Mouse (Mus musculus) limb, embryonic 15.5 days (tissue): ENCODE measurements around the gene Gucy1a1. TPM values are rescaled to one million over a fixed set of nuclear protein-coding genes. Genes with fewer than 3 reads are reported as not detected.

Source experiments
- ATAC-seq: fragments of 200-750 bp; cut with Nextera tagmentation; 2 replicates; pipeline ENCODE4 v1.8.0; 2017; ENCODE audit warnings: low read depth, moderate TSS enrichment; ENCODE audit not compliant: insufficient number of reproducible peaks, low FRiP score, low TSS enrichment
- H3K27ac ChIP-seq: fragments of 300-500 bp; sonication (generic); 2 replicates; pipeline ENCODE4 v1.5.1; 2015; ENCODE audit warnings: moderate library complexity, mild to moderate bottlenecking, inconsistent platforms
- H3K27me3 ChIP-seq: fragments of 300-500 bp; sonication (generic); 2 replicates; pipeline ENCODE4 v1.6.1; 2015; ENCODE audit warnings: inconsistent platforms
- H3K36me3 ChIP-seq: fragments of 300-500 bp; sonication (generic); 2 replicates; pipeline ENCODE4 v1.6.1; 2015; ENCODE audit warnings: inconsistent platforms
- H3K4me1 ChIP-seq: fragments of 300-500 bp; sonication (generic); 2 replicates; pipeline ENCODE4 v1.6.1; 2015; ENCODE audit warnings: inconsistent platforms
- H3K4me2 ChIP-seq: fragments of 300-500 bp; sonication (generic); 2 replicates; pipeline ENCODE4 v1.6.1; 2015; ENCODE audit warnings: mild to moderate bottlenecking, inconsistent platforms
- H3K4me3 ChIP-seq: fragments of 300-500 bp; sonication (generic); 2 replicates; pipeline ENCODE4 v1.5.1; 2015; ENCODE audit warnings: mild to moderate bottlenecking, inconsistent platforms
- H3K9ac ChIP-seq: fragments of 300-500 bp; sonication (generic); 2 replicates; pipeline ENCODE4 v1.6.1; 2015; ENCODE audit warnings: inconsistent platforms
- H3K9me3 ChIP-seq: fragments of 300-500 bp; sonication (generic); 2 replicates; pipeline ENCODE4 v1.6.1; 2016; ENCODE audit warnings: inconsistent platforms
- WGBS: fragments of 180-500 bp; shearing (Covaris S2); methylation state at CpG from one replicate; pipeline ENCODE4 v1.1.7; 2015; 5-methylcytosine and 5-hydroxymethylcytosine counted together
- microRNA-seq: library from miRNA; unstranded; fragments of <30 nt; microRNA quantifications from one replicate; pipeline ENCODE4, GENCODE M21; 2016
- polyA plus RNA-seq: library from polyadenylated mRNA; unstranded; fragments of >200 nt; fragmentation: Nextera tagmentation; extraction: Ambion mirVana; gene quantifications from 2 replicates; pipeline ENCODE4 v1.2.1, GENCODE M21; 2015

The Gucy1a1 gene
- polyA plus RNA-seq, 1 experiment from 2014 or later, result 14.1 TPM

DNA sequence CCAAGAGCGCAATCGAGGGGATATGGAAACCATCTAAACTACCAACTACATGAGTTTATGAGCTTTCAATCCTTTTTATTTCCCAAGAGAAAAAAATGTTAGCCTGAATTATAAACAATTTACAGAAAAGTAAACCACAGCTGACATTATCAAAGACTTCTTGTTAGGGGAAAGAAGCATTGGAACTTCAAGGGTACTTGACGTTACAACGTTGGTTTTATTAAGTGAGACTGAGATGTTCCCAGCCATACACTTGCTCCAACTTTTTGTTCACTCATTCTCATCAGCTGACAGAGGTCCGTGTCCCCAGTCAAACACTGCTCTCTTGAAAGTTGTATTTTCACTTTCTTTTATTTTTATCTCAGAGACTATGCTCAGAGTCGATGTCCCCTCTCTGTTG, 101.9 kb downstream of the Gucy1a1 start:
- H3K4me2 ChIP-seq, result no peak overlapping the region
- ATAC-seq, result no peak
- 54% methylated on average over 6 of the region's 6 CpGs for WGBS

More for the DNA sequence above, 101.9 kb downstream of the Gucy1a1 start:
- Histone ChIP-seq H3K4me1 (peaks cover under 1% of the 10 kb centered on the region; the same call in 1 of the 2 replicates), H3K36me3 (no peaks in the 10 kb centered on the region), H3K27ac (no peak overlapping the region), H3K27me3 (no peaks in the 10 kb centered on the region), H3K9ac (no peak overlapping the region), H3K9me3 (no peaks in the 10 kb centered on the region), H3K4me3 (no peak overlapping the region)

Small RNA genes within 50 kb of the gene (microRNA-seq; reads per million reads assigned to microRNA genes)
- gene Mir7010, result not detected

Other genes with a start within 250 kb of the Gucy1a1 start
- 12.1 and 13.8 TPM in 2 replicates for gene Ctso, start 213.2 kb downstream of the Gucy1a1 start, polyA plus RNA-seq
- gene Tdo2, start 169.6 kb downstream of the Gucy1a1 start, polyA plus RNA-seq, result 0.09 TPM in 1 of 2 replicates, not detected in the other
- not detected in 2 replicates for gene Asic5, start 163.5 kb downstream of the Gucy1a1 start, polyA plus RNA-seq
- 11.2 and 13.0 TPM in 2 replicates for gene Gucy1b1, start 71.1 kb downstream of the Gucy1a1 start, polyA plus RNA-seq
- gene Map9, start 212.3 kb upstream of the Gucy1a1 start, polyA plus RNA-seq, result 7.9 and 8.0 TPM in 2 replicates